Mouse (Mus musculus): ENCODE measurements around the gene Bnc2. TPM values are rescaled to one million over a fixed set of nuclear protein-coding genes. Genes with fewer than 3 reads are reported as not detected.

Gene Bnc2
- polyA plus RNA-seq, 1 experiment, result not detected

GRCm38 (mm10) chr4:84470106-84470885 is 204.8 kb downstream of the Bnc2 start:
- no peak for TF ChIP-seq POLR2A (IDR thresholded peaks at IDR 0.05; ENCODE audit: borderline replicate concordance, low read depth, low read length)
- H3K4me1 ChIP-seq (ENCODE audit: control insufficient read depth, insufficient read depth, low read length), result no peaks in the 10 kb centered on the region

DNA sequence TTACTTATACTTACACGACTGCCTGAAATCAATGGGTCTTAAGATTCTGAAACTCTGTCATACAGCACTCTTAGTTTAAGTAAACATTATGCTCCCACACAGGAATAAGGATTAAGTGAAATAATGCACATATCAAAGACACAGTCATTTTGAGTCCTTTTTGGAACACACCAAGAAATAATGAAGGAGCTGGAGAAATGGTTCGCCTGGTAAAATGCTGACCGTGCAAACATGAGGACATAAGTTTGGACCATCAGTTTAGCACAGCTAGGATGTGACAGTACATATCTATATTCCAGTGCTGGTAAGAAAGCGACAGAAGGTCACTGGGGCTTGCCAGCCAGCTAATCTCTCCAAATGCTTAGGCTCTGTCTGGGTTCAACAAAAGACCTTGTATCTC is 205.7 kb downstream of the Bnc2 start:
- TF ChIP-seq POLR2A (IDR thresholded peaks at IDR 0.05; ENCODE audit: borderline replicate concordance, low read depth, low read length) (no peak), CTCF (IDR thresholded peaks at IDR 0.05; ENCODE audit: low read depth, low read length) (no peak)
- Histone ChIP-seq H3K27ac (ENCODE audit: insufficient read depth, low read depth, low read length) (no peak overlapping the region), H3K4me1 (ENCODE audit: control insufficient read depth, insufficient read depth, low read length) (no peaks in the 10 kb centered on the region), H3K4me3 (ENCODE audit: insufficient read depth, low read length) (no peak overlapping the region)

More at GRCm38 (mm10) chr4:84470106-84470885, 204.8 kb downstream of the Bnc2 start:
- Histone ChIP-seq H3K27ac (ENCODE audit: insufficient read depth, low read depth, low read length) (no peak overlapping the region), H3K4me3 (ENCODE audit: insufficient read depth, low read length) (no peak overlapping the region)

DNA sequence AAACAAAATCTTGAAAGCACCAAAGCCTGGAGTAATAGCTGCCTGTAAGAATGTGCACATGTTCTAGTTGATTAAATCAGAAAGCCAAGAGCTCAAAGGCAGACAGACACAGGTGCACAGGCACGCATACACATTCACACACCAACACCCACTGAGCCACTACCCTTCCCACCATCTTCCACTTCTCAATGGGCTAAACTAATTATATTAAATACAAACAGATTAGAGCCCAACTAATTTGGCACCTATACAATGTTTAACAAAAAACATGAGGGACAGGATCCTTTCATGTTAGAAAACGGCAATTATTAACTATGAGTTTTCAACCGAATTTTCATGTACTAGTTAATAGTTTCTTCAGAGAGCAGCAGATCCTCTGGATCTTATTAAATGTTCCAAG is 207.4 kb downstream of the Bnc2 start:
- no peak for TF ChIP-seq CTCF (IDR thresholded peaks at IDR 0.05; ENCODE audit: low read depth, low read length)
- no peak for TF ChIP-seq POLR2A (IDR thresholded peaks at IDR 0.05; ENCODE audit: borderline replicate concordance, low read depth, low read length)
- Histone ChIP-seq H3K4me3 (ENCODE audit: insufficient read depth, low read length) (no peak overlapping the region), H3K4me1 (ENCODE audit: control insufficient read depth, insufficient read depth, low read length) (no peaks in the 10 kb centered on the region), H3K27ac (ENCODE audit: insufficient read depth, low read depth, low read length) (no peak overlapping the region)

GRCm38 (mm10) chr4:84458218-84458560 is 216.9 kb downstream of the Bnc2 start:
- Histone ChIP-seq H3K27ac (ENCODE audit: insufficient read depth, low read depth, low read length) (no peak overlapping the region), H3K4me3 (ENCODE audit: insufficient read depth, low read length) (no peak overlapping the region), H3K4me1 (ENCODE audit: control insufficient read depth, insufficient read depth, low read length) (no peaks in the 10 kb centered on the region)
- TF ChIP-seq POLR2A (IDR thresholded peaks at IDR 0.05; ENCODE audit: borderline replicate concordance, low read depth, low read length) (no peak), CTCF (IDR thresholded peaks at IDR 0.05; ENCODE audit: low read depth, low read length) (no peak)

DNA sequence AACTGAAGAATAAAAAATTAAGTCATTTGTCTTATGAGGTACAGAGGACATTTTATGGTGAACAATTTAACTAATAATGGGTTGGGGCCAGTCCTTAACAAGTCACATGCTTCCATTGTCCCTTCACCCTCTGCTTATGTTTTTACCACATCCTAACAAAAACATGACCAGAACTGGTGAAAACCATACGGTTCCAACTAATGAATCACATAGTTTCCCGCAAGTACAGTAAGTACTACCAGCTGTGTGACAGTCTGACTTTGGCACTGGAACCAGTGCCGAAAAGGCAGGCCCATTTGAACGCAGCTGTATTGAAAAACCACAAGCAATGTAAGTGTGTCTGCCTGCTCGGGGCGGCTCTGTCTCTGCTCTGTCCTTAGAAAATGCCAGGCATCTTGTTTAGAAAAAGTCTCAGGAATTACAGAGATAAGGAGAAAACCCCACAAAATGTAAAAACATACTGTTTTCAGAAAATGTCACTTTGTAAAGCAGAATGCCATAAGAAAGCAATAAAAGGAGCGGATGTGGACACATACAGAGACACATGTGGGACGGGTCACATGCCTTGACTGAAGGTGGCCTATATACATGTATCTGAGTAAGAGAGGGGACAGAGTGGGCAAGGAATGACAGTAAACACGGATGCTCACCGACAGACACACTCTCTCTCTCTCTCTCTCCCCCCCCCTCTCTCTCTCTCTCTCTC is 217.4 kb downstream of the Bnc2 start:
- H3K4me3 ChIP-seq (ENCODE audit: insufficient read depth, low read length), result no peak overlapping the region
- H3K4me1 ChIP-seq (ENCODE audit: control insufficient read depth, insufficient read depth, low read length), result no peaks in the 10 kb centered on the region
- no peak overlapping the region for H3K27ac ChIP-seq (ENCODE audit: insufficient read depth, low read depth, low read length)
- TF ChIP-seq POLR2A (IDR thresholded peaks at IDR 0.05; ENCODE audit: borderline replicate concordance, low read depth, low read length), result no peak
- TF ChIP-seq CTCF (IDR thresholded peaks at IDR 0.05; ENCODE audit: low read depth, low read length), result no peak

- TF ChIP-seq POLR2A (IDR thresholded peaks at IDR 0.05; ENCODE audit: borderline replicate concordance, low read depth, low read length) (no peak), CTCF (IDR thresholded peaks at IDR 0.05; ENCODE audit: low read depth, low read length) (no peak)
- Histone ChIP-seq H3K4me3 (ENCODE audit: insufficient read depth, low read length) (no peak overlapping the region), H3K27ac (ENCODE audit: insufficient read depth, low read depth, low read length) (no peak overlapping the region), H3K4me1 (ENCODE audit: control insufficient read depth, insufficient read depth, low read length) (no peaks in the 10 kb centered on the region)
Observed at GRCm38 (mm10) chr4:84456853-84457249, 218.2 kb downstream of the Bnc2 start.

- Histone ChIP-seq H3K4me1 (ENCODE audit: control insufficient read depth, insufficient read depth, low read length) (no peaks in the 10 kb centered on the region), H3K27ac (ENCODE audit: insufficient read depth, low read depth, low read length) (no peak overlapping the region), H3K4me3 (ENCODE audit: insufficient read depth, low read length) (no peak overlapping the region)
- TF ChIP-seq POLR2A (IDR thresholded peaks at IDR 0.05; ENCODE audit: borderline replicate concordance, low read depth, low read length) (no peak), CTCF (IDR thresholded peaks at IDR 0.05; ENCODE audit: low read depth, low read length) (no peak)
Observed at GRCm38 (mm10) chr4:84456198-84456852, 218.8 kb downstream of the Bnc2 start.

- no peak overlapping the region for H3K4me3 ChIP-seq (ENCODE audit: insufficient read depth, low read length)
- no peak for TF ChIP-seq CTCF (IDR thresholded peaks at IDR 0.05; ENCODE audit: low read depth, low read length)
- no peak for TF ChIP-seq POLR2A (IDR thresholded peaks at IDR 0.05; ENCODE audit: borderline replicate concordance, low read depth, low read length)
- no peak overlapping the region for H3K27ac ChIP-seq (ENCODE audit: insufficient read depth, low read depth, low read length)
- H3K4me1 ChIP-seq (ENCODE audit: control insufficient read depth, insufficient read depth, low read length), result no peaks in the 10 kb centered on the region
Observed at GRCm38 (mm10) chr4:84454493-84454892, 220.6 kb downstream of the Bnc2 start.

DNA sequence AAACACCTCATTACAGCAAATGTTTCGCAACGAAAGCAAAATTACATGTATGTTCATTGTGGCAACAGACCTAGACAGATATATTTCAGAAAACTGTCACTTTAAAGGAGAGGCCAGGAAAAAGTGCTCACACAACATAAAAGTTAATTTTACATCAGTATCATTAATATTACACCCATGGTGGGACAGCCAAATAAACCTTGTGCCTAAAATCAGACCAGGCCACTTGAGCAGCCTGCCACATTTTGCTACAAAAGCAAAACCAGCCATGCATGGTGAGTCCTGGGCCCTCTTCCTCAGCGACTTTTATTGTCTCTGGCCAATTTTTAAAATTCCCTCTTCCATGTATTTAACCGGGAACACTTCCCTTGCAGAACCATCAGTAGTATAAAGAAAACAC is 221.5 kb downstream of the Bnc2 start:
- Histone ChIP-seq H3K4me3 (ENCODE audit: insufficient read depth, low read length) (no peak overlapping the region), H3K27ac (ENCODE audit: insufficient read depth, low read depth, low read length) (no peak overlapping the region), H3K4me1 (ENCODE audit: control insufficient read depth, insufficient read depth, low read length) (no peaks in the 10 kb centered on the region)
- no peak for TF ChIP-seq CTCF (IDR thresholded peaks at IDR 0.05; ENCODE audit: low read depth, low read length)
- TF ChIP-seq POLR2A (IDR thresholded peaks at IDR 0.05; ENCODE audit: borderline replicate concordance, low read depth, low read length), result no peak

DNA sequence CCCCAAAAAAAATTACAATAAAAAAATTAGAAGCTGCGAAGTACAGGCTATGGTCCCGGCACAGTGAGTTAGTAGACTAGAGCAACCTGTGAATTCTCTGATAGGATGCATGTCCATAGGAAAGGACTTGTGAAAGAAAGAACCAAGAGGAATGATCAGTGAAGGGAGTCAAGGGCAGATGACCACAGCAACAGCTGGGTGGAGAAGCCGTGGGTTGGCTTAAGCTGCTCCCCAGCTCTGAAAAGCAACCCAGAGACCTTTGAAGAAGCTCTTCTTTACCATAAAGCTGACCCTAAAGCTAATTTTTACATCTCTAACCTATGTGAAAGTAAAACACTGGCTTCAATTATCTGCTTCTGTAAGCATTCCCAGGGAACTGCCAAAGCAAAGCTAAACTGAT is 222.4 kb downstream of the Bnc2 start:
- Histone ChIP-seq H3K4me3 (ENCODE audit: insufficient read depth, low read length) (no peak overlapping the region), H3K27ac (ENCODE audit: insufficient read depth, low read depth, low read length) (no peak overlapping the region), H3K4me1 (ENCODE audit: control insufficient read depth, insufficient read depth, low read length) (no peaks in the 10 kb centered on the region)
- TF ChIP-seq CTCF (IDR thresholded peaks at IDR 0.05; ENCODE audit: low read depth, low read length) (no peak), POLR2A (IDR thresholded peaks at IDR 0.05; ENCODE audit: borderline replicate concordance, low read depth, low read length) (no peak)
